Mouse (Mus musculus): Measurements from ENCODE around the gene Hbq1b. TPM values are rescaled to one million over a fixed set of nuclear protein-coding genes. Genes with fewer than 3 reads are reported as not detected.
"Not testable (repeated sequence)": the region's sequence is repeated elsewhere in the genome, so short reads cannot be mapped to it uniquely, and the experiment has no call there.

Hbq1b gene
- polyA plus RNA-seq, 1 experiment, result 1.8 TPM

DNA sequence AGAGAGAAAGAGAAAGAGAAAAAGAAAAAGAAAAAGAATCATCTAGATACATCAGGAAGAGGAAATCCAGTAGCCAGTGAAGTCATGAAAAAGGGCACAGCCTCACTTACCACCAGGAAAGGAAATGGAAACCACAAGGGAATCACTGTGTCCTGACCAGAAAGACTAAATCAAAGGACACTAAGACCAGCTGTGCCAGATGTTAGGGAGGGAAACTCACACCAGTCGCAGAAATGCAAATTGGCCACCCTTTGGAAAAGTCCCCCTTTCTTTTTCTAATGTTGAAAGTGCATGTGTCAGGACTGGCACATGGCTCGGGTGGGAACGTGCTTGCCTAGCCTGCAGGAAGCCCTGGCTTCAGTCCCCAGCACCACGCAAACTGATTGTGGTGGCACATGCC is 15.6 kb upstream of the Hbq1b start:
- DNase-seq, result no peak
- WGBS, result 39% methylated on average over 4 of the region's 4 CpGs
- H3K4me1 ChIP-seq (ENCODE audit: control insufficient read depth, insufficient read depth, low read length), result no peaks in the 10 kb centered on the region
- no peaks in the 10 kb centered on the region for H3K27me3 ChIP-seq (ENCODE audit: control insufficient read depth, insufficient read depth, low read length)
- H3K27ac ChIP-seq (ENCODE audit: insufficient read depth, low read length), result no peak overlapping the region
- no peak overlapping the region for H3K4me3 ChIP-seq (replicated peaks; ENCODE audit: insufficient read depth, low read depth, low read length)
- TF ChIP-seq CTCF (IDR thresholded peaks at IDR 0.05; ENCODE audit: borderline replicate concordance, insufficient read depth, low read depth, low read length) (no peak), POLR2A (IDR thresholded peaks at IDR 0.05; ENCODE audit: borderline replicate concordance, insufficient read depth, low read length) (no peak)

DNA sequence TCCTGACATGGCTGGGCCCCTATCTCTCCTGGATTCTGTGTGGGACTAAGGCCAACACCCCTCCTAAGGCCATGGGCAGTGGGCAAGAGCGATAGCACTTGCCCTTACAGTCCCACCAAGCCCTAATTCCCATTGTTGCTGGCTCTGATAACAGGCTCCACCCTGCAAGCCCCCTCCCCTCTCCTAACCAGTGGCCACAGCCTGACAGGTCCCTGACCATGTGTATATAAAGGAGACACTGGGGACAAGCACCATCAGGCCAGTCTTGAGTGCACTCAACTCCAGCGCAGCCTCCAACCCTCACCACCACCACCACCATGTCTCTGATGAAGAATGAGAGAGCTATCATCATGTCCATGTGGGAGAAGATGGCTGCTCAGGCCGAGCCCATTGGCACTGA is 10.4 kb upstream of the Hbq1b start, which contains the start of gene Hba-x:
TSS of gene Hba-x (plus strand) at position 54 of the 400 bp plus-strand sequence.
- H3K4me1 ChIP-seq (ENCODE audit: control insufficient read depth, insufficient read depth, low read length), result no peaks in the 10 kb centered on the region
- H3K27me3 ChIP-seq (ENCODE audit: control insufficient read depth, insufficient read depth, low read length), result no peaks in the 10 kb centered on the region
- WGBS, result 76% methylated on average over 3 of the region's 3 CpGs
- H3K4me3 ChIP-seq (replicated peaks; ENCODE audit: insufficient read depth, low read depth, low read length), result no peak within 1 kb of the TSS
- TF ChIP-seq CTCF (IDR thresholded peaks at IDR 0.05; ENCODE audit: borderline replicate concordance, insufficient read depth, low read depth, low read length) (no peak), POLR2A (IDR thresholded peaks at IDR 0.05; ENCODE audit: borderline replicate concordance, insufficient read depth, low read length) (no peak)
- DNase-seq, result no peak
- no peak within 1 kb of the TSS for H3K27ac ChIP-seq (ENCODE audit: insufficient read depth, low read length)

DNA sequence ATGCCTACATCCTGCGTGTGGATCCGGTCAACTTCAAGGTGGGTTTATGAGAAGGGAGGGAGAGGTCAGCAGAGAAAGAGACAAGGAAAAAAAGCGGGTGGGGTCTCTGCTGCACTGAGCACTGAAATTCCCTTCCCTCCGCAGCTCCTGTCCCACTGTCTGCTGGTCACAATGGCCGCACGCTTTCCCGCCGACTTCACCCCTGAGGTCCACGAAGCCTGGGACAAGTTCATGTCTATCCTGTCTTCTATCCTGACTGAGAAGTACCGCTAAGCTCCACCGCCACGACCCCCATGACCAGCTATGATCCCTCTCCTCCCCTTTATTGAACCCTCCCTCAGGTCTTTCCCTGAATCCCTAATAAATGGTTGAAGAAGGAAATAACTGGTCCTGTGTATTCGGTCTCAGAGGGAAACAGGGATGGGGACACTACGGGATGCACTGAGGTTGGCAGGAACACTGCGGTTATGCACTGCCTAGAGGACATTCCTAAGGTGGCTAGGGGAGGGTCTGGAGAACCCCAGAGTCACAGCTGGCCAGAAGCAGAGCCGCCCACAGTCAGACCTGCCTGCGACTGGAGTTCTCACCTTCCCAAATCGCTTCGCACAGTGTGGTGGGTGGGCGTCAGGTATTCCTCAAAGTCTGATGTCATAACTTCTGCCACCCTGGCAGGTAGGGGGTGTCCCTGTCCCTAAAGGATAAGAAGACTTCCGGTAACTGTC is 8.9 kb upstream of the Hbq1b start:
- no peak overlapping the region for H3K4me3 ChIP-seq (replicated peaks; ENCODE audit: insufficient read depth, low read depth, low read length)
- WGBS, result 75% methylated on average over 21 of the region's 21 CpGs
- H3K27ac ChIP-seq (ENCODE audit: insufficient read depth, low read length), result no peak overlapping the region
- no peak for TF ChIP-seq POLR2A (IDR thresholded peaks at IDR 0.05; ENCODE audit: borderline replicate concordance, insufficient read depth, low read length)
- no peak for TF ChIP-seq CTCF (IDR thresholded peaks at IDR 0.05; ENCODE audit: borderline replicate concordance, insufficient read depth, low read depth, low read length)
- no peaks in the 10 kb centered on the region for H3K27me3 ChIP-seq (ENCODE audit: control insufficient read depth, insufficient read depth, low read length)
- H3K4me1 ChIP-seq (ENCODE audit: control insufficient read depth, insufficient read depth, low read length), result no peaks in the 10 kb centered on the region
- no peak for DNase-seq

DNA sequence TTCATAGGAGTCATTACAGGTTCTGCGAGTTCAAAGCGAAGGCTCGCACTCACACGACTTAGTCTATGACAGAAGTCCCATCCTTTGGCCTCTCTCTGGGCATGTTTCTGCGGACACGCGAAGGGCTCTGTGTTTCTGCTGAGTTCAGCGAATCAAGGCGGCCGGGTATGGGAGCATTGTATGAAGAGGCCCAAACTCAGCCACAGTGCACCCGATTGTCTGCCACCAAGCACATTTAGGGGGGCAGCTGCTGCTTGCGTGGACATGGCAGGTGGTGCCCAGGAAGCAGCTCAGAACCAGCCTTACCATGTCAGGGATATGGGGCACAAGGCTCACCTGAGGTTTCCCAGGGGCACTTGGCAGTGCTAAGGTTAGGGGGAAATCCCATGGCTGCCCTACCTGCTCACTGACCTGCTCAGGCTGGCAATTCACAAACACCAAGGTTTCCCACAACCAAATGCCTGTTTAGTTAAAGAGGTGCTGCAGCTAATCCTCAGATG is 8.3 kb upstream of the Hbq1b start:
- TF ChIP-seq CTCF (IDR thresholded peaks at IDR 0.05; ENCODE audit: borderline replicate concordance, insufficient read depth, low read depth, low read length) (no peak), POLR2A (IDR thresholded peaks at IDR 0.05; ENCODE audit: borderline replicate concordance, insufficient read depth, low read length) (no peak)
- H3K27me3 ChIP-seq (ENCODE audit: control insufficient read depth, insufficient read depth, low read length), result no peaks in the 10 kb centered on the region
- no peak overlapping the region for H3K27ac ChIP-seq (ENCODE audit: insufficient read depth, low read length)
- no peaks in the 10 kb centered on the region for H3K4me1 ChIP-seq (ENCODE audit: control insufficient read depth, insufficient read depth, low read length)
- 80% methylated on average over 12 of the region's 12 CpGs for WGBS
- H3K4me3 ChIP-seq (replicated peaks; ENCODE audit: insufficient read depth, low read depth, low read length), result no peak overlapping the region
- no peak for DNase-seq

DNA sequence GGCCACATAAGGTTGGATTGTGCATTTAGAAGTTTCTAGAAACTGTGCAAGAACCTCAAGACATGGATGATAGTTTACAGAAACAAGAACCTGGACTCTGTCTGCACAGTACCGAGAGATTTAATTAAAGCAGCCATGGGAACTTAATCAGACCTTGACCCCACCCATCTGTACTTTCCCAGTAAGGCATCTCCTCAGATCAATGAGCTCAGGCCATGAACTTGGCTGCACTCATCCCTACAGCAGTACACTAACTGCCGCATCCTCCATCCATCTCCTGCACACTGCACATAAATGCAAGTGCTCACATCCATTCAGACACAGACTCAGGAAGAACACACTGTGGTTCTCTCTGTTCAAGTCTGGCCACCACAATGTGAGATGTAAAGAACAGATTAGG is 6.1 kb upstream of the Hbq1b start:
- Histone ChIP-seq H3K4me3 (replicated peaks; ENCODE audit: insufficient read depth, low read depth, low read length) (no peak overlapping the region), H3K27me3 (ENCODE audit: control insufficient read depth, insufficient read depth, low read length) (no peaks in the 10 kb centered on the region), H3K4me1 (ENCODE audit: control insufficient read depth, insufficient read depth, low read length) (no peaks in the 10 kb centered on the region), H3K27ac (ENCODE audit: insufficient read depth, low read length) (no peak overlapping the region)
- DNase-seq, result no peak
- TF ChIP-seq CTCF (IDR thresholded peaks at IDR 0.05; ENCODE audit: borderline replicate concordance, insufficient read depth, low read depth, low read length), result no peak
- no peak for TF ChIP-seq POLR2A (IDR thresholded peaks at IDR 0.05; ENCODE audit: borderline replicate concordance, insufficient read depth, low read length)
- WGBS, result 59% methylated on average over 2 of the region's 2 CpGs

DNA sequence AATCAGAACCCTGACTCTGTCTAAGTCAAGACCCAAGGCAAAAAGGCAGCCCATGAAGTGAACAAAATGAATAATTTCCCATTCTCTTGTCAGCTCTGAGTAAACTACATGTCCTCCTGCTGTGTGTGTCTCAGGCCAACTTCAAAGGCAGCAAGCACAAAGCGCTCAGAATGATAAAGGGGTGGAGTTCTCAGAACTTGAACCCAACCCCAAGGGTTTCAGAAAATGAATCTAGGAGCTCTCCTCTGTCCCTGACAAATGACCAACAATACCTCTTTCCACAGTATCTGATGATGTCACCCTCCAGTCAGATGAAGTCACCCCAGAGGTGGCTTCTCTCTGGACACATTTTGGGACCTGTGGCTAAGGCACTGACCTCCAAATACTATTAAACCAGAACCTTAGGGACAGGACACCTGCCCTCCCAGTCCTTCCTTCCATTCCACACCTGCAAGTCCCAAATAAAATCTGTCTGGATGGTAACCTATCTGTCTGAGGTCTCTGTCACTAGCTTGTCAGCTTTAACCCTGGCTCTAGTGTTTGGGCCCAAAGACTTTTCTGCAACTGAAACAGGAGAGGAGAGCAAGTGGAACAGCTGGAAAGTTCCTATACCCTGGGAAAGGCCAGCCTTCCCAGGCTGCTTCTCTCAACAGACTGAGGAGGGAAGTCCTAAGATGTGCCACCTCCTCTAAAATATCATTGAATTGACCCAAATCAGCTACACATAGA is 5.2 kb upstream of the Hbq1b start:
- Histone ChIP-seq H3K27ac (ENCODE audit: insufficient read depth, low read length) (no peak overlapping the region), H3K4me3 (replicated peaks; ENCODE audit: insufficient read depth, low read depth, low read length) (no peak overlapping the region), H3K4me1 (ENCODE audit: control insufficient read depth, insufficient read depth, low read length) (no peaks in the 10 kb centered on the region), H3K27me3 (ENCODE audit: control insufficient read depth, insufficient read depth, low read length) (no peaks in the 10 kb centered on the region)
- 65% methylated on average over 1 of the region's 1 CpGs for WGBS
- no peak for DNase-seq
- no peak for TF ChIP-seq CTCF (IDR thresholded peaks at IDR 0.05; ENCODE audit: borderline replicate concordance, insufficient read depth, low read depth, low read length)
- TF ChIP-seq POLR2A (IDR thresholded peaks at IDR 0.05; ENCODE audit: borderline replicate concordance, insufficient read depth, low read length), result no peak

DNA sequence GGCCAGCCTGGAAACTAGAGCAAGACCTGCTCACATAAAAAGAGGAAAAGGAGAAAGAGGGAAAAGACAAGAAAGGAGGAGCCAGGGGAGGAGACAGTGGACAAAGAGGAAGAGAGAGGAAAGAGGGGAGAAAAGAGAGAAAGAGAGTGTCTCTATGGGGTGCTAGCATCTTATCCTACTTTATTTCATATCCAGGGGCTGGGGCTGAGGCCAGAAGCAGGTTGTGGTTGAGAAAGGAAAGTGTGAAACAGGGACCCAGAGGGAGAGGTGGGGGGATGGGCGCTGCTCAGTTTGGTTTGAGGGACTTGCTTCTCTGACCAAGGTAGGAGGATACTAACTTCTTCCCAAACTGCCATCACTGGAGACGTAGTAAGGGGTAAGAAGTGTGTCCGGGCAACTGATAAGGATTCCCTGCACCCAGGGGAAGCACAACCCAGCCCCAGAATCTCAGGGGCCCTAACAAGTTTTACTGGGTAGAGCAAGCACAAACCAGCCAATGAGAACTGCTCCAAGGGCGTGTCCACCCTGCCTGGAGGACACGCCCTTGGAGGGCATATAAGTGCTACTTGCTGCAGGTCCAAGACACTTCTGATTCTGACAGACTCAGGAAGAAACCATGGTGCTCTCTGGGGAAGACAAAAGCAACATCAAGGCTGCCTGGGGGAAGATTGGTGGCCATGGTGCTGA is 3.5 kb upstream of the Hbq1b start, which contains the start of gene Hba-a1:
TSS of gene Hba-a1 (plus strand) at position 421 of the 687 bp plus-strand sequence.
- H3K27me3 ChIP-seq (ENCODE audit: control insufficient read depth, insufficient read depth, low read length); DNase-seq; H3K4me1 ChIP-seq (ENCODE audit: control insufficient read depth, insufficient read depth, low read length); H3K27ac ChIP-seq (ENCODE audit: insufficient read depth, low read length); H3K4me3 ChIP-seq (replicated peaks; ENCODE audit: insufficient read depth, low read depth, low read length): not testable (repeated sequence)
- 50% methylated on average over 1 of the region's 5 CpGs for WGBS

DNA sequence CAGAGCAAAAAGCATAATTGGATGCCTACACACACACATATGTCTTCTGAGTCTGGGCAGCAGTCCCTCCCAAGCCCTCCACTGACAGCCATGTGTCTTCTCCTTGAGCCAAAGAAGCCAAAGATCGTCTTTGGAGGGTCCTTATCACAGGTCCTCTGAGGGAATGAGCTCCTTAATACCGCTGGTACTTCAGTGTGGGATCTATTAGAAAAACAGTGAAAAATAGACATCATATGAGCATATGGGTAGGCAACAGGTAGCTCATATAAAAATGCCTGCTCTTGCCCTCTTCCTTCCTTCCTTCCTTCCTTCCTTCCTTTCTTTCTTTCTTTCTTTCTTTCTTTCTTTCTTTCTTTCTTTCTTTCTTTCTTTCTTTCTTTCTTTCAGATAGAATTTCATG is 2.2 kb upstream of the Hbq1b start:
- not testable (repeated sequence) for H3K4me1 ChIP-seq (ENCODE audit: control insufficient read depth, insufficient read depth, low read length); H3K4me3 ChIP-seq (replicated peaks; ENCODE audit: insufficient read depth, low read depth, low read length); H3K27ac ChIP-seq (ENCODE audit: insufficient read depth, low read length); H3K27me3 ChIP-seq (ENCODE audit: control insufficient read depth, insufficient read depth, low read length); DNase-seq
- WGBS, result 55% methylated on average over 2 of the region's 2 CpGs

Data from cerebellum, adult 2 months (tissue).